Mouse (Mus musculus): ENCODE data around the gene Tomm20l. TPM values are rescaled to one million over a fixed set of nuclear protein-coding genes. Genes with fewer than 3 reads are reported as not detected.
A peak's percentile ranks its signal among the peaks of the same experiment; 100 is the strongest.

Gene Tomm20l
- polyA plus RNA-seq, 1 experiment from 2014 or later, result not detected

DNA sequence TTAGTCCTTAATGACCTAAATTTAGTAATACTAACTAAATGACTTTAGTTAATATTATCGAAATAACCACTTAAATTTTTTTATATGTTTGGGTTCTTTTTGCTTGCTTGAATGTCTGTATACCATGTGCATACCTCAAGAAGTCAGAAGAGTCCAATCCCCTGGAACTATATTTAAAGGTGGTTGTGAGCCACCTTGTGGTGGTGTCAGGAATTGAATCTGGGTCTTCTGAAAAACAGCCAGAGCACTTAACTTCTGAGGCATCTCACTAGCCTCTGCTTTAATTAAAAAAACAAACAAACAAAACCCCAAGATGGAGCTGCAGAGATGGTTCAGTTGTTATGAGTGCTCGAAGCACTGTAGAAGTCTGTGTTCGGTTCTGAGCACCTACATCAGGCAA is 36.4 kb downstream of the Tomm20l start:
- ATAC-seq (ENCODE audit: low read depth), result no peak
- Histone ChIP-seq H3K4me2 (ENCODE audit: low read depth, low read length) (no peak overlapping the region), H3K36me3 (ENCODE audit: control insufficient read depth, insufficient read depth) (peaks cover 26% of the 10 kb centered on the region), H3K9me3 (replicated peaks; ENCODE audit: control insufficient read depth, low read length) (no peaks in the 10 kb centered on the region), H3K4me3 (ENCODE audit: low read depth, low read length) (no peak overlapping the region), H3K9ac (ENCODE audit: low read depth, low read length) (no peak overlapping the region), H3K27ac (ENCODE audit: low read length) (no peak overlapping the region), H3K27me3 (ENCODE audit: control insufficient read depth, insufficient read depth, low read depth, low read length) (no peaks in the 10 kb centered on the region), H3K4me1 (ENCODE audit: control insufficient read depth, low read depth, low read length) (no peaks in the 10 kb centered on the region; the same call in 1 of the 2 replicates)
- 62% methylated on average over 3 of the region's 3 CpGs for WGBS (ENCODE audit: insufficient replicate concordance)

DNA sequence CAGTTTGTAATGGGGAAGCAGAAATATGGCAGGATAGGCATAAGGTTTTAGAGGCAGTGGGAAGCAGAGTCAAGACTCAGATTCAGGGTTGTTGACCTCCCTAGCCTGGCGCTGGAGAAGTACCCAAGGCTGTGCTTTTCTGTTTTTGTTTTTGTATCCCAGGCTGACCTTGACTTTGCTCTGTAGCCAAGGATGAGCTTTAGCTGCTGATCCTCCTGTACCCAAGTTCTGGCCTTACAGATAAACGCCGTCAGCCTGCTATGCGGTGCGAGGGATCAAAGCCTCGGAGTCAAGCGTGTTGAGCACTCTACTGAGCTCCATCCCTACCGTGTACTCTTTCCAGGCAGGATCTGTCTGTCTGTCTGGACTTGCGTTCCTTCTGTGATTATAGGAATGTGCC is 37.6 kb downstream of the Tomm20l start:
- Histone ChIP-seq H3K27me3 (ENCODE audit: control insufficient read depth, insufficient read depth, low read depth, low read length) (no peaks in the 10 kb centered on the region), H3K36me3 (ENCODE audit: control insufficient read depth, insufficient read depth) (peaks cover 20% of the 10 kb centered on the region), H3K27ac (ENCODE audit: low read length) (no peak overlapping the region), H3K4me3 (ENCODE audit: low read depth, low read length) (no peak overlapping the region), H3K4me2 (ENCODE audit: low read depth, low read length) (no peak overlapping the region), H3K4me1 (ENCODE audit: control insufficient read depth, low read depth, low read length) (no peaks in the 10 kb centered on the region; the same call in 1 of the 2 replicates), H3K9ac (ENCODE audit: low read depth, low read length) (no peak overlapping the region), H3K9me3 (replicated peaks; ENCODE audit: control insufficient read depth, low read length) (no peaks in the 10 kb centered on the region)
- 88% methylated on average over 9 of the region's 9 CpGs for WGBS (ENCODE audit: insufficient replicate concordance)
- no peak for ATAC-seq (ENCODE audit: low read depth)

DNA sequence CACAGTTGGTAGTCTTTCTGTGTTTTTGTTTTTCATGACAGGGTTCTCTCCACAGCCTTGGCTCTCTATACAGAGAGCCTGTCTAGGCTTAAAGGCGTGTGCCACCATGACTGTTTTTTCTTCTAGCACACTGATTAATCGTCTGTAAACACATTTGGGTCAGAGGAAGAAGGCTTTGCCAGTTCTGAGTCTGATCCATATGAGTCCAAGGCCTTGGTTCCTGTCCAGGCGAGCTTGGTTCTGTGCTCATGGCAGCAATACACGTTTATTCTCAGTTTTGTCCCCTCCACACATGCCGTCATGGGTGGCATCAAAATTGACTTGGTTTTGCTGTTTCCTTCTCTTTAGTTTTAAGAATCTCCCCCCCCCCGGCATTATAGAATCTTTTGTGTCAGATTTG is 38.2 kb downstream of the Tomm20l start:
- Histone ChIP-seq H3K36me3 (ENCODE audit: control insufficient read depth, insufficient read depth) (peaks cover 20% of the 10 kb centered on the region), H3K4me1 (ENCODE audit: control insufficient read depth, low read depth, low read length) (no peaks in the 10 kb centered on the region; the same call in 1 of the 2 replicates), H3K4me2 (ENCODE audit: low read depth, low read length) (no peak overlapping the region), H3K27ac (ENCODE audit: low read length) (no peak overlapping the region), H3K27me3 (ENCODE audit: control insufficient read depth, insufficient read depth, low read depth, low read length) (no peaks in the 10 kb centered on the region), H3K4me3 (ENCODE audit: low read depth, low read length) (no peak overlapping the region), H3K9ac (ENCODE audit: low read depth, low read length) (no peak overlapping the region), H3K9me3 (replicated peaks; ENCODE audit: control insufficient read depth, low read length) (no peaks in the 10 kb centered on the region)
- ATAC-seq (ENCODE audit: low read depth), result no peak
- WGBS (ENCODE audit: insufficient replicate concordance), result 71% methylated on average over 6 of the region's 6 CpGs

DNA sequence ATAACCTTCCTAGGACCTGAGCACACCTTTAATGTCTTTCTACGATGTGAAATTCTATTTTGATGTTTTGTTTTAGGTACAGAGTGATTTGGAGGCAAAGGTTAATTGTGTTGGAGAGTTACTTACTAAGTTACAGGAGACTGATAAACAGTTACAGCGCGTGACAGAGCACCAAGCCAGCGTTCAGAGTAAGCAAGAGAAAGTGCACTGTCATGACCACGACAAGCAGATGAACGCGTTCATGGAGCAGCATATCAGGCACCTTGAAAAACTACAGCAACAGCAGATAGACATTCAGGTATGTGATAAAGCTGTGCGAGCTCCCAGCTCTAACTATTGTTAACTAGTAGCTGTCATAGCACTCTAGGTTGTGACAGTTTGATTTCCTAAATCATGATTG is 38.9 kb downstream of the Tomm20l start:
- no peaks in the 10 kb centered on the region; the same call in 1 of the 2 replicates for H3K4me1 ChIP-seq (ENCODE audit: control insufficient read depth, low read depth, low read length)
- H3K27me3 ChIP-seq (ENCODE audit: control insufficient read depth, insufficient read depth, low read depth, low read length), result no peaks in the 10 kb centered on the region
- H3K36me3 ChIP-seq (ENCODE audit: control insufficient read depth, insufficient read depth), result peaks cover 20% of the 10 kb centered on the region
- no peak overlapping the region for H3K4me2 ChIP-seq (ENCODE audit: low read depth, low read length)
- no peaks in the 10 kb centered on the region for H3K9me3 ChIP-seq (replicated peaks; ENCODE audit: control insufficient read depth, low read length)
- no peak overlapping the region for H3K27ac ChIP-seq (ENCODE audit: low read length)
- ATAC-seq (ENCODE audit: low read depth), result peak; percentile 67
- no peak overlapping the region for H3K9ac ChIP-seq (ENCODE audit: low read depth, low read length)
- no peak overlapping the region for H3K4me3 ChIP-seq (ENCODE audit: low read depth, low read length)
- 29% methylated on average over 8 of the region's 8 CpGs for WGBS (ENCODE audit: insufficient replicate concordance)

DNA sequence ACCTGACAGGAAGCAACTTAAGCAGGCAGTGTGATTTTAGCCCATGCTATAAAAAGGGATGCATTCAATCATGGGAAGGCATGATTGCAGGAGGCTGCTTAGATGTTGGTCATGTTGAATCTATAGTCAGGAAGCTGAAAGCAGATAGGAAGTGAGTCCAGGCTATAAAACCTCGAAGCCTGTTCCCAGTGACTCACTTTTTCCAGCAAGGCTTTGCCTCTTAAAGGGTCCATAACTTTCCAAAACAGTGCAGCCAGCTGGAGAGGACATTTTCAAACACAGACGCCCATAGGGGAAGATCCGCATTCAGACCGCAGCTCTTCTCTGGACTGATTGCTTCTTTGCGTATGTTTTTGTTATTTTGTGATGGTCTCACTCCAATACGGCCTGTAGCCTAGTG is 43.8 kb downstream of the Tomm20l start:
- Histone ChIP-seq H3K27ac (ENCODE audit: low read length) (no peak overlapping the region), H3K27me3 (ENCODE audit: control insufficient read depth, insufficient read depth, low read depth, low read length) (no peaks in the 10 kb centered on the region), H3K4me2 (ENCODE audit: low read depth, low read length) (no peak overlapping the region), H3K9me3 (replicated peaks; ENCODE audit: control insufficient read depth, low read length) (no peaks in the 10 kb centered on the region), H3K9ac (ENCODE audit: low read depth, low read length) (no peak overlapping the region), H3K4me3 (ENCODE audit: low read depth, low read length) (no peak overlapping the region), H3K4me1 (ENCODE audit: control insufficient read depth, low read depth, low read length) (no peaks in the 10 kb centered on the region; the same call in 1 of the 2 replicates), H3K36me3 (ENCODE audit: control insufficient read depth, insufficient read depth) (peaks cover 14% of the 10 kb centered on the region)
- no peak for ATAC-seq (ENCODE audit: low read depth)
- WGBS (ENCODE audit: insufficient replicate concordance), result 73% methylated on average over 6 of the region's 6 CpGs

DNA sequence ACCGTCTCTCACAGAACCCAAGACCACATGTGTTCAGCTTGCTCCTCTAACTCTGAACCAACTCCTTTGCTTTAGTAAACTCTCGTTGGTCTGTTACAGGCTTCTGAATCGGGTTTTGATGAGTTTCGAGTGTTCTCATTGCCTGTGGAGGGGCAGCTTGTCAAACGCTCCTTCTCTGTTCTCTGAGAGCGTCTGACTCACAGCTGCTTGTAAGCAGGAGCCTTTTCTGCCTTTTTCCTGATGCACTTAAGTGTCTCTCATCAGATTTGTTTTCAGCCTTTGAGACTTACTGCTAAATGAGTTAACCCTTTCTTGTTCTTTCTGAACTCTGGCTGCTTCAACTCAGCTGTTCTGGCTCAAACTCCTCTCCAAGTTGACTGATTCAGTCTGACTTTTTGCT is 46.7 kb downstream of the Tomm20l start:
- WGBS (ENCODE audit: insufficient replicate concordance), result 79% methylated on average over 6 of the region's 6 CpGs
- Histone ChIP-seq H3K4me1 (ENCODE audit: control insufficient read depth, low read depth, low read length) (no peaks in the 10 kb centered on the region), H3K27ac (ENCODE audit: low read length) (no peak overlapping the region), H3K36me3 (ENCODE audit: control insufficient read depth, insufficient read depth) (peaks cover 9% of the 10 kb centered on the region), H3K4me2 (ENCODE audit: low read depth, low read length) (no peak overlapping the region), H3K4me3 (ENCODE audit: low read depth, low read length) (no peak overlapping the region), H3K9ac (ENCODE audit: low read depth, low read length) (no peak overlapping the region), H3K9me3 (replicated peaks; ENCODE audit: control insufficient read depth, low read length) (no peaks in the 10 kb centered on the region), H3K27me3 (ENCODE audit: control insufficient read depth, insufficient read depth, low read depth, low read length) (no peaks in the 10 kb centered on the region)
- ATAC-seq (ENCODE audit: low read depth), result no peak

DNA sequence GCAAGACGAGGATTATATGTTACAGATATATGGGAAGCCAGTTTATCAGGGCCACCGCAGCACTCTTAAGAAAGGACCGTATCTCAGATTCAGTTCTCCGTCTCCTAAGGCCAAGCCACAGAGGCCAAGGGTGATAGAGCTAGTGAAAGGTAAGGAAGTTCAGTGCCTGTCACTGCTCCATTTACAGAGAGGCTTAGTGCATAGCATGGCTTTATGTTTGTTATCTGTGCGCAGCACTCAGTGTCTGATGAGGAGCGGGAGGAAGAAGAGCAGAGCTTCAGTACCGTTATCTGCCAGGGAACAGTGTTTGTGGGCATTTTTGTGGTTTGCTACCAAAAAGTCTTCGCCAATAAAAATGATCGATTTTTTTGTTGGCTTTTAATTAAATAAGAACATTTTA is 53.2 kb downstream of the Tomm20l start:
- Histone ChIP-seq H3K4me2 (ENCODE audit: low read depth, low read length) (no peak overlapping the region), H3K9ac (ENCODE audit: low read depth, low read length) (no peak overlapping the region), H3K4me3 (ENCODE audit: low read depth, low read length) (no peak overlapping the region), H3K36me3 (ENCODE audit: control insufficient read depth, insufficient read depth) (peaks cover 16% of the 10 kb centered on the region), H3K27me3 (ENCODE audit: control insufficient read depth, insufficient read depth, low read depth, low read length) (no peaks in the 10 kb centered on the region), H3K27ac (ENCODE audit: low read length) (no peak overlapping the region), H3K9me3 (replicated peaks; ENCODE audit: control insufficient read depth, low read length) (no peaks in the 10 kb centered on the region), H3K4me1 (ENCODE audit: control insufficient read depth, low read depth, low read length) (peaks cover 2% of the 10 kb centered on the region; the same call in 1 of the 2 replicates)
- 23% methylated on average over 9 of the region's 9 CpGs for WGBS (ENCODE audit: insufficient replicate concordance)
- ATAC-seq (ENCODE audit: low read depth), result peak; percentile 96

DNA sequence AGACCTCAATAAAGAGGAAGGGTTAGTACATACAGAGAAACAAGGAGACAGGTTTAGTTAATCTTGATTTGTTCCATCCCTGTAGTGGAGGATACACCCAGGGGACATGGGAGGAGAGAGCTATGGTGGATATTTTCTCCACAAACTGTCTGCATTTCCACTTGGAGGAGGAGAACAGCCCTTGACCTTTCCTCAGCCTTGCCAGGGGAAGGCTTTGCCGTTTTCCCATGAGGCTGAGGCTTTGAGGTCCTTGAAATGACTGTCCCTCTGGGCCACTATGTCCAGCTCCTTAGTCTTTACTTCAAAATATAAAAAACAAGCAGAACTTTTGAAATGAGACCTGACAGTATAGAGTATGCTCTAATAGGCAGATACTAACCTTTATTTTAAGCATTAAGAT is 58.7 kb downstream of the Tomm20l start:
- Histone ChIP-seq H3K4me1 (ENCODE audit: control insufficient read depth, low read depth, low read length) (no peaks in the 10 kb centered on the region), H3K9me3 (replicated peaks; ENCODE audit: control insufficient read depth, low read length) (no peaks in the 10 kb centered on the region), H3K27me3 (ENCODE audit: control insufficient read depth, insufficient read depth, low read depth, low read length) (no peaks in the 10 kb centered on the region), H3K4me3 (ENCODE audit: low read depth, low read length) (no peak overlapping the region), H3K4me2 (ENCODE audit: low read depth, low read length) (no peak overlapping the region), H3K9ac (ENCODE audit: low read depth, low read length) (no peak overlapping the region), H3K36me3 (ENCODE audit: control insufficient read depth, insufficient read depth) (peaks cover 10% of the 10 kb centered on the region; the same call in 1 of the 2 replicates), H3K27ac (ENCODE audit: low read length) (no peak overlapping the region)
- ATAC-seq (ENCODE audit: low read depth), result no peak
- WGBS (ENCODE audit: insufficient replicate concordance), result 71% methylated on average over 1 of the region's 1 CpGs

All from liver, embryonic 16.5 days (tissue).